Mouse (Mus musculus) megakaryocyte-erythroid progenitor cell, adult 5-6 weeks (primary cell): ENCODE measurements around the gene Fam155a. TPM values are rescaled to one million over a fixed set of nuclear protein-coding genes. Genes with fewer than 3 reads are reported as not detected.
A peak's percentile ranks its signal among the peaks of the same experiment; 100 is the strongest.

Experiments
- ATAC-seq: replicated peaks from 2 replicates; pipeline ENCODE4 v1.8.0; 2016; ENCODE audit warnings: mild to moderate bottlenecking, inconsistent platforms; ENCODE audit not compliant: severe bottlenecking, poor library complexity, low FRiP score, low TSS enrichment
- total RNA-seq, 2 experiments: library from RNA; stranded (forward) in 1 of 2; stranded (reverse) in 1 of 2; fragments of 200-1000, 215-1000 nt in 1 of 2; fragments of >200 nt in 1 of 2; fragmentation: Nextera tagmentation in 1 of 2; gene quantifications; 2 replicates each; pipeline ENCODE4 v1.2.3; 2014 to 2017

Fam155a gene
- total RNA-seq, 2 experiments from 2014 or later, result not detected

DNA sequence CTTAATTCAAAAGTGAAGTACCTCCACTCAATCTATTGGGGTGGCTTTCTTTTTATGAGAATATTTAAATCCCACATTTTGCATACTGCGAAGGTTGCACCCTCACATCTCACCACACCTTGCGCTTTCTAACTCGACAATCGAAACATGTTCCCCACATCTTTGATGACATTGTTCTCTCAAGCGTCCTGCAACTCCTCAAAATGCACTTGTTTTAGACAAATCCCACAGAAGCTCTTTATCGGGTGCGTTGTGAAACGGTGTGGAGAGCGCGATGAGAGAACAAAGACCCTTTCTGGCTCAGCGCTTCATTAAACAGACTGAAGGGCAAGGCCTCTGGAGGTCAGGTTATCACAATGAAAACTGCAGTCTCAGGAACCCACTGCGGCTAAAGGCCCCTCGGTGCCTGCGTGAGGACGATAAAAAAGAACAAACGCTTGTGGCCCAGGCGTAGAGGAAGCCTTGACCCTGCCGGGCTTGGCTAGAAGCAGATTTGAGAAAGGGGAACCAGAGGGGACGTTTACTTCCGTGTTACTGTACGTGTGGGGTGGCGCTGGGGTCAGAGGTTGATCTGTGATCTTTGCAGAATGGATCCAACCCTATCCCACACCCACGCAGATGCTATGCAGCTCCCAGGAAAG lies 613.7 kb downstream of the Fam155a start:
- ATAC-seq, result peak; percentile 57; the same call in 1 of the 2 replicates

Other genes starting within 250 kb of the Fam155a start
- gene Gm10217, start 93.1 kb upstream of the Fam155a start, total RNA-seq (2014; fragmentation: Nextera tagmentation), result not detected in 2 replicates
- gene Gm10217, start 93.1 kb upstream of the Fam155a start, total RNA-seq (2017), result not detected in 2 replicates
- gene Lig4, start 206.5 kb upstream of the Fam155a start, total RNA-seq (2014; fragmentation: Nextera tagmentation), result 2.6 and 3.0 TPM in 2 replicates
- 1.5 and 3.8 TPM in 2 replicates for gene Lig4, start 206.5 kb upstream of the Fam155a start, total RNA-seq (2017)
- 9.2 and 12.8 TPM in 2 replicates for gene Abhd13, start 206.5 kb upstream of the Fam155a start, total RNA-seq (2014; fragmentation: Nextera tagmentation)
- gene Abhd13, start 206.5 kb upstream of the Fam155a start, total RNA-seq (2017), result 13.9 and 14.0 TPM in 2 replicates
- 0.20 TPM in 1 of 2 replicates, not detected in the other for gene Tnfsf13b, start 235.3 kb upstream of the Fam155a start, total RNA-seq (2014; fragmentation: Nextera tagmentation)
- 0.15 TPM in 1 of 2 replicates, not detected in the other for gene Tnfsf13b, start 235.3 kb upstream of the Fam155a start, total RNA-seq (2017)